Mouse (Mus musculus) neural tube, embryonic 13.5 days (tissue): ENCODE measurements around the gene Tln1. TPM values are rescaled to one million over a fixed set of nuclear protein-coding genes. Genes with fewer than 3 reads are reported as not detected.
"Not testable (repeated sequence)": the region's sequence is repeated elsewhere in the genome, so short reads cannot be mapped to it uniquely, and the experiment has no call there.

ENCODE experiments used
- ATAC-seq: fragments of 200-750 bp; cut with Nextera tagmentation; 2 replicates; pipeline ENCODE4 v1.8.0; 2017; ENCODE audit warnings: low read depth, mild to moderate bottlenecking, moderate TSS enrichment, moderate library complexity
- H3K27ac ChIP-seq: fragments of 300-500 bp; sonication (generic); replicated peaks from 2 replicates; pipeline ENCODE4 v1.5.1; 2015; ENCODE audit warnings: moderate library complexity, mild to moderate bottlenecking, inconsistent platforms
- H3K27me3 ChIP-seq: fragments of 300-500 bp; sonication (generic); 2 replicates; pipeline ENCODE4 v1.6.1; 2015; ENCODE audit warnings: mild to moderate bottlenecking, inconsistent platforms
- H3K36me3 ChIP-seq: fragments of 300-500 bp; sonication (generic); 2 replicates; pipeline ENCODE4 v1.6.1; 2015; ENCODE audit warnings: mild to moderate bottlenecking, inconsistent platforms
- H3K4me1 ChIP-seq: fragments of 300-500 bp; sonication (generic); replicated peaks from 2 replicates; pipeline ENCODE4 v1.6.1; 2015; ENCODE audit warnings: inconsistent platforms
- H3K4me2 ChIP-seq: fragments of 300-500 bp; sonication (generic); 2 replicates; pipeline ENCODE4 v1.6.1; 2015; ENCODE audit warnings: inconsistent platforms, mild to moderate bottlenecking, moderate library complexity
- H3K4me3 ChIP-seq: fragments of 300-500 bp; sonication (generic); 2 replicates; pipeline ENCODE4 v1.5.1; 2015; ENCODE audit warnings: mild to moderate bottlenecking, inconsistent platforms
- H3K9ac ChIP-seq: fragments of 300-500 bp; sonication (generic); 2 replicates; pipeline ENCODE4 v1.6.1; 2015; ENCODE audit warnings: moderate library complexity, mild to moderate bottlenecking, inconsistent platforms
- H3K9me3 ChIP-seq: fragments of 300-500 bp; sonication (generic); 2 replicates; pipeline ENCODE4 v1.6.1; 2016; ENCODE audit warnings: inconsistent platforms
- WGBS: fragments of 180-500 bp; shearing (Covaris S2); methylation state at CpG from one replicate; pipeline ENCODE4 v1.1.7; 2015; 5-methylcytosine and 5-hydroxymethylcytosine counted together
- polyA plus RNA-seq: library from polyadenylated mRNA; unstranded; fragments of >200 nt; fragmentation: Nextera tagmentation; extraction: Ambion mirVana; gene quantifications from 2 replicates; pipeline ENCODE4 v1.2.1, GENCODE M21; 2015

The Tln1 gene
- polyA plus RNA-seq, 1 experiment from 2014 or later, result 69.6 TPM

- Histone ChIP-seq H3K4me2 (peak overlapping the region; percentile 84; the same call in 1 of the 2 replicates), H3K9me3 (no peaks in the 10 kb centered on the region), H3K27me3 (no peaks in the 10 kb centered on the region), H3K36me3 (peaks cover 8% of the 10 kb centered on the region; the same call in 1 of the 2 replicates), H3K27ac (no peak overlapping the region), H3K4me3 (no peak overlapping the region), H3K4me1 (peaks cover 38% of the 10 kb centered on the region), H3K9ac (no peak overlapping the region)
- WGBS, result 94% methylated on average over 8 of the region's 8 CpGs
- no peak for ATAC-seq
Measured at GRCm38 (mm10) chr4:43497405-43497804, 65.1 kb downstream of the Tln1 start.

GRCm38 (mm10) chr4:43496587-43496986 lies 65.9 kb downstream of the Tln1 start:
- WGBS, result 64% methylated on average over 6 of the region's 6 CpGs
- Histone ChIP-seq H3K4me3 (no peak overlapping the region), H3K4me1 (peaks cover 38% of the 10 kb centered on the region), H3K36me3 (peaks cover 8% of the 10 kb centered on the region; the same call in 1 of the 2 replicates), H3K9ac (no peak overlapping the region), H3K4me2 (no peak overlapping the region), H3K27me3 (no peaks in the 10 kb centered on the region), H3K9me3 (no peaks in the 10 kb centered on the region), H3K27ac (no peak overlapping the region)
- ATAC-seq, result no peak

- Histone ChIP-seq H3K4me2 (peak overlapping the region; percentile 64), H3K27ac (peak overlapping the region; percentile 90)
- no peak for ATAC-seq
Measured at GRCm38 (mm10) chr4:43493846-43494240, 68.6 kb downstream of the Tln1 start.

GRCm38 (mm10) chr4:43493186-43493845 lies 69.2 kb downstream of the Tln1 start:
- WGBS, result under 1% methylated on average over 47 of the region's 47 CpGs

More at GRCm38 (mm10) chr4:43493846-43494240, 68.6 kb downstream of the Tln1 start:
- H3K4me3 ChIP-seq, result peak overlapping the region; percentile 65
- 2% methylated on average over 9 of the region's 9 CpGs for WGBS
- peaks cover 32% of the 10 kb centered on the region for H3K4me1 ChIP-seq
- H3K36me3 ChIP-seq, result peaks cover 8% of the 10 kb centered on the region; the same call in 1 of the 2 replicates
- peak overlapping the region; percentile 82 for H3K9ac ChIP-seq
- H3K27me3 ChIP-seq, result no peaks in the 10 kb centered on the region
- H3K9me3 ChIP-seq, result peaks cover 4% of the 10 kb centered on the region; the same call in 1 of the 2 replicates

GRCm38 (mm10) chr4:43492821-43493185 lies 69.7 kb downstream of the Tln1 start, which contains the start of gene Ccdc107:
TSS of gene Ccdc107 (plus strand) at chr4:43492900.
- Histone ChIP-seq H3K36me3 (peaks cover 8% of the 10 kb centered on the region; the same call in 1 of the 2 replicates), H3K4me1 (peaks cover 22% of the 10 kb centered on the region), H3K9ac (peak within 1 kb of the TSS; percentile 82), H3K27ac (peak within 1 kb of the TSS; percentile 90), H3K4me3 (peak within 1 kb of the TSS; percentile 65), H3K4me2 (peak within 1 kb of the TSS; percentile 64), H3K9me3 (peaks cover 4% of the 10 kb centered on the region; the same call in 1 of the 2 replicates), H3K27me3 (no peaks in the 10 kb centered on the region)
- peak; percentile 97 for ATAC-seq
- under 1% methylated on average over 25 of the region's 25 CpGs for WGBS

More at GRCm38 (mm10) chr4:43493186-43493845, 69.2 kb downstream of the Tln1 start:
- Histone ChIP-seq H3K9ac (peak overlapping the region; percentile 82), H3K27ac (peak overlapping the region; percentile 90), H3K27me3 (no peaks in the 10 kb centered on the region), H3K4me2 (peak overlapping the region; percentile 64), H3K9me3 (peaks cover 4% of the 10 kb centered on the region; the same call in 1 of the 2 replicates), H3K36me3 (peaks cover 8% of the 10 kb centered on the region; the same call in 1 of the 2 replicates), H3K4me3 (peak overlapping the region; percentile 65), H3K4me1 (peaks cover 26% of the 10 kb centered on the region)
- ATAC-seq, result peak; percentile 92

- 41% methylated on average over 12 of the region's 12 CpGs for WGBS
- Histone ChIP-seq H3K9ac (no peak overlapping the region), H3K27ac (peak overlapping the region; percentile 90), H3K4me3 (peak overlapping the region; percentile 65), H3K9me3 (peaks cover 4% of the 10 kb centered on the region; the same call in 1 of the 2 replicates), H3K4me2 (peak overlapping the region; percentile 64), H3K4me1 (peaks cover 17% of the 10 kb centered on the region), H3K36me3 (peaks cover 8% of the 10 kb centered on the region; the same call in 1 of the 2 replicates), H3K27me3 (no peaks in the 10 kb centered on the region)
- ATAC-seq, result no peak
Measured at GRCm38 (mm10) chr4:43492101-43492820, 70.2 kb downstream of the Tln1 start.

GRCm38 (mm10) chr4:43490801-43491200 lies 71.7 kb downstream of the Tln1 start:
- WGBS, result 84% methylated on average over 5 of the region's 5 CpGs

GRCm38 (mm10) chr4:43489611-43490010 lies 72.9 kb downstream of the Tln1 start:
- 96% methylated on average over 3 of the region's 3 CpGs for WGBS
- H3K4me3 ChIP-seq, result no peak overlapping the region

More at GRCm38 (mm10) chr4:43490801-43491200, 71.7 kb downstream of the Tln1 start:
- Histone ChIP-seq H3K9ac (no peak overlapping the region), H3K36me3 (peaks cover 7% of the 10 kb centered on the region; the same call in 1 of the 2 replicates), H3K4me3 (no peak overlapping the region), H3K9me3 (peaks cover 4% of the 10 kb centered on the region; the same call in 1 of the 2 replicates), H3K27me3 (no peaks in the 10 kb centered on the region), H3K4me1 (peaks cover 17% of the 10 kb centered on the region), H3K4me2 (no peak overlapping the region), H3K27ac (no peak overlapping the region)
- no peak for ATAC-seq

GRCm38 (mm10) chr4:43485666-43486065 lies 76.8 kb downstream of the Tln1 start:
- not testable (repeated sequence) for ATAC-seq, H3K27me3 ChIP-seq, H3K9ac ChIP-seq, H3K27ac ChIP-seq, H3K9me3 ChIP-seq, H3K36me3 ChIP-seq, H3K4me2 ChIP-seq, H3K4me3 ChIP-seq, H3K4me1 ChIP-seq
- WGBS, result 85% methylated on average over 5 of the region's 5 CpGs

More at GRCm38 (mm10) chr4:43489611-43490010, 72.9 kb downstream of the Tln1 start:
- Histone ChIP-seq H3K4me2 (no peak overlapping the region), H3K36me3 (no peaks in the 10 kb centered on the region), H3K9ac (no peak overlapping the region), H3K4me1 (peaks cover 8% of the 10 kb centered on the region), H3K9me3 (peaks cover 4% of the 10 kb centered on the region; the same call in 1 of the 2 replicates), H3K27me3 (no peaks in the 10 kb centered on the region), H3K27ac (no peak overlapping the region)
- no peak for ATAC-seq

- no peaks in the 10 kb centered on the region for H3K36me3 ChIP-seq
- no peak within 1 kb of the TSS for H3K4me2 ChIP-seq
- 67% methylated on average over 12 of the region's 12 CpGs for WGBS
- no peaks in the 10 kb centered on the region for H3K4me1 ChIP-seq
- no peak for ATAC-seq
- no peak within 1 kb of the TSS for H3K4me3 ChIP-seq
- no peaks in the 10 kb centered on the region for H3K27me3 ChIP-seq
- H3K9me3 ChIP-seq, result no peaks in the 10 kb centered on the region
- H3K27ac ChIP-seq, result no peak within 1 kb of the TSS
- no peak within 1 kb of the TSS for H3K9ac ChIP-seq
Measured at GRCm38 (mm10) chr4:43483535-43484091, 78.9 kb downstream of the Tln1 start, which contains the start of gene Sit1. TSS of gene Sit1 (minus strand) at chr4:43483734.

- ATAC-seq, result no peak
- Histone ChIP-seq H3K4me3 (no peak overlapping the region), H3K9me3 (no peaks in the 10 kb centered on the region), H3K4me1 (no peaks in the 10 kb centered on the region), H3K36me3 (no peaks in the 10 kb centered on the region), H3K27me3 (no peaks in the 10 kb centered on the region), H3K9ac (no peak overlapping the region), H3K4me2 (no peak overlapping the region), H3K27ac (no peak overlapping the region)
- WGBS, result 77% methylated on average over 10 of the region's 10 CpGs
Measured at GRCm38 (mm10) chr4:43482591-43482990, 79.9 kb downstream of the Tln1 start.
